In genomic region chr5:126954189-126954588, GRCm38 (mm10) we compare ENCODE assay signal across 21 mouse cellular contexts.
DNase-seq lines count a peak whose midpoint lies in the region; ATAC-seq and TF ChIP-seq lines count a peak whose summit lies in the region.
"Had no signal": no experiment of that assay in that cellular context is flagged by ENCODE, and none has a peak within 500 bp of the region (broad histone marks: within the 10 kb centered on the region; RNA-seq: fewer than 3 reads in every experiment).

No protein-coding gene starts in this region.

- H3K79me2 ChIP-seq in liver, adult 2 months (ENCODE audit: control insufficient read depth, insufficient read depth, low read length) = no peaks in the 10 kb centered on the region

- no peak overlapping the region for H3K27ac ChIP-seq in liver, adult 2 months (replicated peaks; ENCODE audit: insufficient read depth, low read depth, low read length)
- no peak overlapping the region for H3K27ac ChIP-seq in liver, embryonic 11.5 days (ENCODE audit: low read depth, low read length)
- no peak overlapping the region for H3K27ac ChIP-seq in liver, embryonic 16.5 days (ENCODE audit: low read length)
- no peak overlapping the region for H3K27ac ChIP-seq in liver, embryonic 12.5 days
- no peak overlapping the region for H3K27ac ChIP-seq in liver, postnatal 0 days (ENCODE audit: low read depth)

- H3K4me3 ChIP-seq in liver, adult 2 months (ENCODE audit: insufficient read depth, low read depth, low read length) = no peak overlapping the region
- H3K4me3 ChIP-seq in liver, embryonic 11.5 days (ENCODE audit: low read depth, low read length) = no peak overlapping the region
- no peak overlapping the region for H3K4me3 ChIP-seq in liver, embryonic 16.5 days (ENCODE audit: low read depth, low read length)
- H3K4me3 ChIP-seq in liver, embryonic 12.5 days = no peak overlapping the region
- no peak overlapping the region for H3K4me3 ChIP-seq in liver, postnatal 0 days (ENCODE audit: low read depth, low read length)

- DNase-seq in liver, adult 2 months (ENCODE audit: extremely low read depth, low read depth, low spot score) = peak; percentile 64
- DNase-seq in liver, embryonic 11.5 days (ENCODE audit: low spot score) = no peak
- no peak for DNase-seq in liver, postnatal 0 days
- DNase-seq in liver = no peak
- DNase-seq: adrenal gland, adult 2 months; adrenal gland, adult 8-10 months; adrenal gland, postnatal 10 days; adrenal gland, postnatal 14 days; adrenal gland, postnatal 25 days; adrenal gland, postnatal 36 days; B cell, adult 2 months; cerebellum, adult 11 months; cerebellum, adult 11-12 months; cerebellum, adult 18-20 months had no signal

- no peak overlapping the region for H3K9ac ChIP-seq in liver, adult 2 months (ENCODE audit: low read depth, low read length)
- H3K9ac ChIP-seq in liver, embryonic 11.5 days (ENCODE audit: low read depth, low read length) = no peak overlapping the region
- H3K9ac ChIP-seq in liver, embryonic 16.5 days (ENCODE audit: low read depth, low read length) = no peak overlapping the region
- H3K9ac ChIP-seq in liver, embryonic 12.5 days = no peak overlapping the region
- H3K9ac ChIP-seq in liver, postnatal 0 days (replicated peaks) = no peak overlapping the region

- TF ChIP-seq EP300 in liver, postnatal 0 days (IDR thresholded peaks at IDR 0.05; ENCODE audit: low read depth) = no peak

- 0 out of 2 replicates have a peak, but pooled peaks cover 5% of the 10 kb centered on the region for H3K9me3 ChIP-seq in liver, embryonic 11.5 days (ENCODE audit: control insufficient read depth, low read length)
- H3K9me3 ChIP-seq in liver, embryonic 16.5 days (replicated peaks; ENCODE audit: control insufficient read depth, low read length) = no peaks in the 10 kb centered on the region
- peaks cover 12% of the 10 kb centered on the region for H3K9me3 ChIP-seq in liver, embryonic 12.5 days (replicated peaks)
- H3K9me3 ChIP-seq in liver, postnatal 0 days (ENCODE audit: low read length) = 0 out of 2 replicates have a peak, but pooled peaks cover 4% of the 10 kb centered on the region

- peaks cover 4% of the 10 kb centered on the region for H3K4me1 ChIP-seq in liver, adult 2 months (ENCODE audit: control insufficient read depth, insufficient read depth, low read length)
- no peaks in the 10 kb centered on the region for H3K4me1 ChIP-seq in liver, embryonic 11.5 days (replicated peaks; ENCODE audit: control insufficient read depth, insufficient read depth, low read length)
- no peaks in the 10 kb centered on the region for H3K4me1 ChIP-seq in liver, embryonic 16.5 days (ENCODE audit: control insufficient read depth, low read depth, low read length)
- no peaks in the 10 kb centered on the region for H3K4me1 ChIP-seq in liver, embryonic 12.5 days
- H3K4me1 ChIP-seq in liver, postnatal 0 days (ENCODE audit: insufficient read depth) = no peaks in the 10 kb centered on the region

- no peak overlapping the region for H3K4me2 ChIP-seq in liver, embryonic 11.5 days
- H3K4me2 ChIP-seq in liver, embryonic 16.5 days (ENCODE audit: low read depth, low read length) = no peak overlapping the region
- H3K4me2 ChIP-seq in liver, embryonic 12.5 days = no peak overlapping the region
- H3K4me2 ChIP-seq in liver, postnatal 0 days (ENCODE audit: low read depth, low read length) = peak overlapping the region; percentile 18; the same call in 1 of the 2 replicates

- TF ChIP-seq CTCF in liver, adult 2 months (IDR thresholded peaks at IDR 0.05; ENCODE audit: low read depth, low read length) = no peak
- no peak for TF ChIP-seq CTCF in liver, postnatal 0 days (IDR thresholded peaks at IDR 0.05; ENCODE audit: low read depth)

- 17% methylated on average over 5 of the region's 5 CpGs for WGBS in liver, adult 2 months
- 63% methylated on average over 5 of the region's 5 CpGs for WGBS in liver, embryonic 11.5 days
- 42% methylated on average over 5 of the region's 5 CpGs for WGBS in liver, embryonic 16.5 days (ENCODE audit: insufficient replicate concordance)
- 54% methylated on average over 5 of the region's 5 CpGs for WGBS in liver, embryonic 12.5 days (ENCODE audit: insufficient replicate concordance)
- 44% methylated on average over 5 of the region's 5 CpGs for WGBS in liver, postnatal 0 days (ENCODE audit: insufficient replicate concordance)

- no peak for ATAC-seq in liver, embryonic 11.5 days (replicated peaks; ENCODE audit: low FRiP score)
- ATAC-seq in liver, embryonic 16.5 days (ENCODE audit: low read depth) = peak; percentile 58
- no peak for ATAC-seq in liver, embryonic 12.5 days
- peak; percentile 80 for ATAC-seq in liver, postnatal 0 days
- ATAC-seq: activated CD4-positive, CD25-positive, alpha-beta regulatory T cell, adult 4 months; CD4-positive, CD25-positive, alpha-beta regulatory T cell, adult 4 months; Patski had no signal

- H3K27me3 ChIP-seq in liver, adult 2 months (ENCODE audit: control insufficient read depth, insufficient read depth, low read length) = peaks cover 6% of the 10 kb centered on the region; the same call in 1 of the 2 replicates
- no peaks in the 10 kb centered on the region for H3K27me3 ChIP-seq in liver, embryonic 11.5 days (replicated peaks; ENCODE audit: control insufficient read depth, insufficient read depth, low read length)
- no peaks in the 10 kb centered on the region for H3K27me3 ChIP-seq in liver, embryonic 16.5 days (ENCODE audit: control insufficient read depth, insufficient read depth, low read depth, low read length)
- no peaks in the 10 kb centered on the region for H3K27me3 ChIP-seq in liver, embryonic 12.5 days (replicated peaks)
- no peaks in the 10 kb centered on the region for H3K27me3 ChIP-seq in liver, postnatal 0 days (ENCODE audit: insufficient read depth, low read length)
- H3K27me3 ChIP-seq: CH12.LX, Patski had no signal

- H3K36me3 ChIP-seq in liver, adult 2 months (ENCODE audit: control insufficient read depth, insufficient read depth, low read length) = no peaks in the 10 kb centered on the region
- H3K36me3 ChIP-seq in liver, embryonic 11.5 days (ENCODE audit: control insufficient read depth, insufficient read depth, low read length) = no peaks in the 10 kb centered on the region
- H3K36me3 ChIP-seq in liver, embryonic 16.5 days (ENCODE audit: control insufficient read depth, insufficient read depth) = no peaks in the 10 kb centered on the region
- H3K36me3 ChIP-seq in liver, embryonic 12.5 days = no peaks in the 10 kb centered on the region
- H3K36me3 ChIP-seq in liver, postnatal 0 days (replicated peaks; ENCODE audit: insufficient read depth, low read length) = no peaks in the 10 kb centered on the region
- H3K36me3 ChIP-seq: G1E had no signal

- no peak for TF ChIP-seq POLR2A in liver, adult 2 months (IDR thresholded peaks at IDR 0.05; ENCODE audit: extremely low read depth, insufficient read depth, low read length)

Comparison
In these comparisons a context has a peak if more than half of its experiments do, and no peak if none do; other contexts are left out.
1. ATAC-seq: peak in liver, embryonic 16.5 days (single experiment) and liver, postnatal 0 days (single experiment); none in liver, embryonic 11.5 days (single experiment) and liver, embryonic 12.5 days (single experiment).